Mouse (Mus musculus): ENCODE data around the gene H2-Q2.
"Not testable (repeated sequence)": the region's sequence is repeated elsewhere in the genome, so short reads cannot be mapped to it uniquely, and the experiment has no call there.

GRCm38 (mm10) chr17:35326000-35326399, 16.0 kb upstream of the H2-Q2 start:
- not testable (repeated sequence) for TF ChIP-seq SMC3 (IDR thresholded peaks at IDR 0.05; ENCODE audit: low read depth, low read length); POLR2AphosphoS2 (IDR thresholded peaks at IDR 0.05; ENCODE audit: low read length)
